Mouse (Mus musculus) fibroblast of lung, adult 2 months (primary cell): ENCODE data around the gene CK137956.

Experiments
- DNase-seq: peaks from one replicate; pipeline ENCODE4 v3.0.0-alpha.2; 2011; ENCODE audit warnings: low read depth

CK137956 gene

GRCm38 (mm10) chr4:127970901-127971868, at the start of gene CK137956:
Gene CK137956 (minus strand): TSS chr4:127970951.
- DNase-seq = no peak

GRCm38 (mm10) chr4:128019465-128019864, 48.7 kb upstream of the CK137956 start:
- DNase-seq = no peak

GRCm38 (mm10) chr4:128004797-128005452, 34.2 kb upstream of the CK137956 start:
- DNase-seq = no peak

GRCm38 (mm10) chr4:128002638-128003101, 31.9 kb upstream of the CK137956 start:
- DNase-seq = no peak

GRCm38 (mm10) chr4:127999281-127999680, 28.5 kb upstream of the CK137956 start:
- no peak for DNase-seq

GRCm38 (mm10) chr4:127989347-127989995, 18.7 kb upstream of the CK137956 start:
- DNase-seq = no peak

GRCm38 (mm10) chr4:127988526-127989180, 17.9 kb upstream of the CK137956 start:
- DNase-seq = no peak

GRCm38 (mm10) chr4:127987784-127988455, 17.2 kb upstream of the CK137956 start, which contains the start of gene Csmd2:
Gene Csmd2 (plus strand): TSS chr4:127987857.
- DNase-seq = no peak

- no peak for DNase-seq
These were observed 16.5 kb upstream of the CK137956 start for GRCm38 (mm10) chr4:127987270-127987669.

GRCm38 (mm10) chr4:127986491-127987075, 15.8 kb upstream of the CK137956 start:
- DNase-seq = no peak

- no peak for DNase-seq
These were observed 15.1 kb upstream of the CK137956 start for GRCm38 (mm10) chr4:127985874-127986273.

- no peak for DNase-seq
These were observed 13.7 kb upstream of the CK137956 start for GRCm38 (mm10) chr4:127984426-127984825.

GRCm38 (mm10) chr4:127981125-127981524, 10.4 kb upstream of the CK137956 start:
- DNase-seq = no peak

GRCm38 (mm10) chr4:127972976-127973375, 2.2 kb upstream of the CK137956 start:
- DNase-seq = no peak

GRCm38 (mm10) chr4:127970018-127970421, 731 bp downstream of the CK137956 start:
- DNase-seq = no peak

GRCm38 (mm10) chr4:127969101-127969500, 1.6 kb downstream of the CK137956 start:
- no peak for DNase-seq

GRCm38 (mm10) chr4:127953006-127953710, 17.6 kb downstream of the CK137956 start:
- no peak for DNase-seq

- no peak for DNase-seq
These were observed 23.1 kb downstream of the CK137956 start for GRCm38 (mm10) chr4:127947696-127948095.

GRCm38 (mm10) chr4:127937474-127937873, 33.3 kb downstream of the CK137956 start:
- no peak for DNase-seq

GRCm38 (mm10) chr4:127935369-127935768, 35.4 kb downstream of the CK137956 start:
- no peak for DNase-seq
